Mouse (Mus musculus): ENCODE results near the gene Medag.

- no peak for TF ChIP-seq CTCF (IDR thresholded peaks at IDR 0.05; ENCODE audit: low read depth)
- TF ChIP-seq EP300 (IDR thresholded peaks at IDR 0.05; ENCODE audit: low read depth) = no peak
These were observed 22.1 kb downstream of the Medag start for GRCm38 (mm10) chr5:149433618-149434017.

All from liver, postnatal 0 days (tissue).